8 mouse cellular contexts compared by ENCODE assay signal in genomic region chr3:65975317-65975716, GRCm38 (mm10). TPM values are rescaled to one million over a fixed set of nuclear protein-coding genes. Genes with fewer than 3 reads are reported as not detected.
DNase-seq lines count a peak whose midpoint lies in the region; ATAC-seq and TF ChIP-seq lines count a peak whose summit lies in the region.

No protein-coding gene starts in this region.

- 5% methylated on average over 5 of the region's 5 CpGs for WGBS in embryonic facial prominence, embryonic 10.5 days
- WGBS in heart, embryonic 11.5 days (ENCODE audit: insufficient replicate concordance) = 10% methylated on average over 5 of the region's 5 CpGs
- 5% methylated on average over 5 of the region's 5 CpGs for WGBS in lung, adult 2 months
- WGBS in neural tube, embryonic 13.5 days = under 1% methylated on average over 5 of the region's 5 CpGs

- DNase-seq in A20 (ENCODE audit: low read depth, low spot score) (peak; percentile 81), MN1 (ENCODE audit: low spot score) (peak; percentile 68)
- DNase-seq in embryonic facial prominence, embryonic 10.5 days (ENCODE audit: low spot score) = peak; percentile 55
- DNase-seq in kidney, adult 8-10 months = peak; percentile 26 to 47
- peak; percentile 30 for DNase-seq in lung, adult 2 months
- no peak for DNase-seq in ovary, postnatal 10 days (ENCODE audit: low spot score)

- peak overlapping the region; percentile 50 for H3K9ac ChIP-seq in heart, embryonic 11.5 days (ENCODE audit: low read depth, low read length)
- H3K9ac ChIP-seq in neural tube, embryonic 13.5 days = peak overlapping the region; percentile 80

- H3K27me3 ChIP-seq in embryonic facial prominence, embryonic 10.5 days (replicated peaks; ENCODE audit: low read depth, poor library complexity, severe bottlenecking) = no peaks in the 10 kb centered on the region
- H3K27me3 ChIP-seq in heart, embryonic 11.5 days (ENCODE audit: control insufficient read depth, insufficient read depth, low read length) = no peaks in the 10 kb centered on the region
- no peaks in the 10 kb centered on the region for H3K27me3 ChIP-seq in neural tube, embryonic 13.5 days

- H3K4me2 ChIP-seq in heart, embryonic 11.5 days = peak overlapping the region; percentile 68
- peak overlapping the region; percentile 60 for H3K4me2 ChIP-seq in neural tube, embryonic 13.5 days

- ATAC-seq in heart, embryonic 11.5 days (replicated peaks; ENCODE audit: insufficient number of reproducible peaks, low FRiP score, low TSS enrichment) = no peak
- peak; percentile 62 for ATAC-seq in neural tube, embryonic 13.5 days (ENCODE audit: low read depth)

- TF ChIP-seq CTCF in lung, adult 2 months (IDR thresholded peaks at IDR 0.05; ENCODE audit: insufficient read depth, low read length) = no peak

- H3K4me3 ChIP-seq in embryonic facial prominence, embryonic 10.5 days = peak overlapping the region; percentile 71
- peak overlapping the region; percentile 62 for H3K4me3 ChIP-seq in heart, embryonic 11.5 days (ENCODE audit: low read depth, low read length)
- no peak overlapping the region for H3K4me3 ChIP-seq in lung, adult 2 months (replicated peaks; ENCODE audit: extremely low read depth, low read depth, low read length)
- H3K4me3 ChIP-seq in neural tube, embryonic 13.5 days = peak overlapping the region; percentile 60

- no peaks in the 10 kb centered on the region for H3K36me3 ChIP-seq in embryonic facial prominence, embryonic 10.5 days (replicated peaks)
- H3K36me3 ChIP-seq in heart, embryonic 11.5 days (ENCODE audit: control insufficient read depth, insufficient read depth, low read length) = no peaks in the 10 kb centered on the region
- no peaks in the 10 kb centered on the region for H3K36me3 ChIP-seq in neural tube, embryonic 13.5 days

- peak overlapping the region; percentile 95 for H3K27ac ChIP-seq in embryonic facial prominence, embryonic 10.5 days (replicated peaks)
- H3K27ac ChIP-seq in heart, embryonic 11.5 days (ENCODE audit: low read depth, low read length) = peak overlapping the region; percentile 99
- peak overlapping the region; percentile 97 for H3K27ac ChIP-seq in neural tube, embryonic 13.5 days (replicated peaks)

- H3K9me3 ChIP-seq in embryonic facial prominence, embryonic 10.5 days = no peaks in the 10 kb centered on the region
- H3K9me3 ChIP-seq in heart, embryonic 11.5 days (replicated peaks; ENCODE audit: control insufficient read depth, low read length) = no peaks in the 10 kb centered on the region
- H3K9me3 ChIP-seq in neural tube, embryonic 13.5 days = no peaks in the 10 kb centered on the region

- TF ChIP-seq POLR2A in lung, adult 2 months (IDR thresholded peaks at IDR 0.05; ENCODE audit: borderline replicate concordance, extremely low read depth, low read depth, low read length) = no peak

- peaks cover 33% of the 10 kb centered on the region for H3K4me1 ChIP-seq in embryonic facial prominence, embryonic 10.5 days
- H3K4me1 ChIP-seq in heart, embryonic 11.5 days (ENCODE audit: control insufficient read depth, insufficient read depth, low read length) = peaks cover 10% of the 10 kb centered on the region; the same call in 1 of the 2 replicates
- no peaks in the 10 kb centered on the region; the same call in 1 of the 2 replicates for H3K4me1 ChIP-seq in lung, adult 2 months (ENCODE audit: control insufficient read depth, insufficient read depth, low read length)
- H3K4me1 ChIP-seq in neural tube, embryonic 13.5 days (replicated peaks) = peaks cover 19% of the 10 kb centered on the region

RNA-seq across cellular contexts. Expression of gene Ccnl1, which starts 17.3 kb away (rescaled TPM):
- 102 and 104 TPM in 2 replicates for polyA plus RNA-seq in embryonic facial prominence, embryonic 10.5 days (2016; fragmentation: Nextera tagmentation; extraction: Ambion mirVana)
- 91.5 and 97.7 TPM in 2 replicates for polyA plus RNA-seq in heart, embryonic 11.5 days (2014; fragmentation: Nextera tagmentation; extraction: Ambion mirVana)
- 51.4 and 75.1 TPM in 2 replicates for polyA plus RNA-seq in lung, adult 2 months (2012; rRNA removed)
- polyA plus RNA-seq in neural tube, embryonic 13.5 days (2015; fragmentation: Nextera tagmentation; extraction: Ambion mirVana) = 75.1 and 83.6 TPM in 2 replicates
